Comparison of ENCODE assay signal across 9 mouse cellular contexts in genomic region chr13:23630653-23631052, GRCm38 (mm10). TPM values are rescaled to one million over a fixed set of nuclear protein-coding genes. Genes with fewer than 3 reads are reported as not detected.
DNase-seq lines count a peak whose midpoint lies in the region; ATAC-seq lines count a peak whose summit lies in the region.
"Had no signal": no experiment of that assay in that cellular context is flagged by ENCODE, and none has a peak within 500 bp of the region (broad histone marks: within the 10 kb centered on the region; RNA-seq: fewer than 3 reads in every experiment).

No protein-coding gene starts in this region.

- H3K27ac ChIP-seq in kidney, embryonic 15.5 days = no peak overlapping the region
- H3K27ac ChIP-seq in heart, embryonic 12.5 days (ENCODE audit: poor library complexity, severe bottlenecking) = no peak overlapping the region

- no peaks in the 10 kb centered on the region for H3K4me1 ChIP-seq in kidney, embryonic 15.5 days
- no peaks in the 10 kb centered on the region for H3K4me1 ChIP-seq in heart, embryonic 12.5 days (replicated peaks)

- H3K36me3 ChIP-seq in kidney, embryonic 15.5 days = no peaks in the 10 kb centered on the region
- H3K36me3 ChIP-seq in heart, embryonic 12.5 days = no peaks in the 10 kb centered on the region

- no peak for ATAC-seq in kidney, embryonic 15.5 days (replicated peaks; ENCODE audit: low FRiP score)
- no peak for ATAC-seq in heart, embryonic 12.5 days (ENCODE audit: insufficient number of reproducible peaks, low FRiP score)

- H3K9me3 ChIP-seq in kidney, embryonic 15.5 days (replicated peaks) = no peaks in the 10 kb centered on the region
- no peaks in the 10 kb centered on the region for H3K9me3 ChIP-seq in heart, embryonic 12.5 days (replicated peaks)

- 44% methylated on average over 1 of the region's 1 CpGs for WGBS in kidney, embryonic 15.5 days
- 28% methylated on average over 1 of the region's 1 CpGs for WGBS in heart, embryonic 12.5 days

- no peak overlapping the region for H3K9ac ChIP-seq in kidney, embryonic 15.5 days
- H3K9ac ChIP-seq in heart, embryonic 12.5 days = no peak overlapping the region

- H3K4me2 ChIP-seq in kidney, embryonic 15.5 days = no peak overlapping the region
- no peak overlapping the region for H3K4me2 ChIP-seq in heart, embryonic 12.5 days

- no peak overlapping the region for H3K4me3 ChIP-seq in kidney, embryonic 15.5 days (replicated peaks)
- H3K4me3 ChIP-seq in heart, embryonic 12.5 days = no peak overlapping the region
- H3K4me3 ChIP-seq: erythroblast, embryonic 14.5 days had no signal

- H3K27me3 ChIP-seq in kidney, embryonic 15.5 days = no peaks in the 10 kb centered on the region
- no peaks in the 10 kb centered on the region for H3K27me3 ChIP-seq in heart, embryonic 12.5 days (replicated peaks)

- peak; percentile 41 for DNase-seq in kidney, postnatal 10 days
- peak; percentile 40 to 49 for DNase-seq in B cell, adult 2 months
- peak; percentile 13 for DNase-seq in Muller cell, postnatal 12 days (ENCODE audit: inconsistent ontology term)
- peak; percentile 20 to 38 for DNase-seq in kidney, postnatal 36 days
- no peak for DNase-seq in urinary bladder, postnatal 14 days (ENCODE audit: low spot score)
- DNase-seq: right cerebral cortex, postnatal 4 days had no signal

RNA-seq across cellular contexts. Expression of gene Hist1h1e, which starts 8.3 kb away (rescaled TPM):
- polyA plus RNA-seq in kidney, embryonic 15.5 days (2015; fragmentation: Nextera tagmentation; extraction: Ambion mirVana) = 19.7 and 21.1 TPM in 2 replicates
- 10.6 and 11.6 TPM in 2 replicates for polyA plus RNA-seq in heart, embryonic 12.5 days (2016; fragmentation: Nextera tagmentation; extraction: Ambion mirVana)

RNA-seq across cellular contexts. Expression of gene Hist1h2be, which starts 9.7 kb away (rescaled TPM):
- 3.1 and 3.7 TPM in 2 replicates for polyA plus RNA-seq in kidney, embryonic 15.5 days (2015; fragmentation: Nextera tagmentation; extraction: Ambion mirVana)
- 1.2 and 2.0 TPM in 2 replicates for polyA plus RNA-seq in heart, embryonic 12.5 days (2016; fragmentation: Nextera tagmentation; extraction: Ambion mirVana)

RNA-seq across cellular contexts. Expression of gene Hist1h4d, which starts 49.3 kb away (rescaled TPM):
- polyA plus RNA-seq in kidney, embryonic 15.5 days (2015; fragmentation: Nextera tagmentation; extraction: Ambion mirVana) = 123 and 142 TPM in 2 replicates
- 43.5 and 46.9 TPM in 2 replicates for polyA plus RNA-seq in heart, embryonic 12.5 days (2016; fragmentation: Nextera tagmentation; extraction: Ambion mirVana)

RNA-seq across cellular contexts. Expression of gene Hist1h2ac, which starts 53.1 kb away (rescaled TPM):
- polyA plus RNA-seq in kidney, embryonic 15.5 days (2015; fragmentation: Nextera tagmentation; extraction: Ambion mirVana) = 1.3 and 1.5 TPM in 2 replicates
- 0.70 and 0.78 TPM in 2 replicates for polyA plus RNA-seq in heart, embryonic 12.5 days (2016; fragmentation: Nextera tagmentation; extraction: Ambion mirVana)

RNA-seq across cellular contexts. Expression of gene Hist1h2bc, which starts 53.3 kb away (rescaled TPM):
- polyA plus RNA-seq in kidney, embryonic 15.5 days (2015; fragmentation: Nextera tagmentation; extraction: Ambion mirVana) = 65.3 and 71.8 TPM in 2 replicates
- 43.6 and 49.5 TPM in 2 replicates for polyA plus RNA-seq in heart, embryonic 12.5 days (2016; fragmentation: Nextera tagmentation; extraction: Ambion mirVana)
